Mouse (Mus musculus) heart, postnatal 25 days (tissue): ENCODE measurements around the gene Dixdc1. TPM values are rescaled to one million over a fixed set of nuclear protein-coding genes. Genes with fewer than 3 reads are reported as not detected.
"Not testable (repeated sequence)": the region's sequence is repeated elsewhere in the genome, so short reads cannot be mapped to it uniquely, and the experiment has no call there.

ENCODE experiments used
- DNase-seq: peaks from one replicate; pipeline ENCODE4 v3.0.0; 2022; ENCODE audit warnings: low spot score
- intact Hi-C: fragments of 180-260 bp; cut with DNase I; formaldehyde crosslinking; loops from one replicate; pipeline ENCODE4 v1.15.1; 2025
- total RNA-seq, 2 experiments: library from RNA; stranded (reverse); gene quantifications; 2 replicates each; pipeline ENCODE4 v1.2.3; 2021

Dixdc1 gene
- total RNA-seq, 2 experiments from 2014 or later, result 2.5 to 5.3 TPM

GRCm38 (mm10) chr9:50664826-50665225 is 74.5 kb downstream of the Dixdc1 start:
- intact Hi-C loops, result no loop called here
- DNase-seq, result no peak

GRCm38 (mm10) chr9:50660431-50660830 is 78.9 kb downstream of the Dixdc1 start:
- no peak for DNase-seq
- intact Hi-C loops, result no loop called here

GRCm38 (mm10) chr9:50659392-50660217 is 79.7 kb downstream of the Dixdc1 start, which contains the start of gene Dlat:
Gene Dlat (minus strand): TSS chr9:50659780.
- intact Hi-C loops, result loop anchor here (5.0 kb wide), 2 partner anchors 52 to 108 kb away; partner anchors contain the start of gene Fdxacb1

GRCm38 (mm10) chr9:50658941-50659388 is 80.4 kb downstream of the Dixdc1 start:
- intact Hi-C loops, result loop anchor here (5.0 kb wide), 2 partner anchors 52 to 108 kb away; partner anchors contain the start of gene Fdxacb1
- DNase-seq, result no peak

More at GRCm38 (mm10) chr9:50659392-50660217, 79.7 kb downstream of the Dixdc1 start, which contains the start of gene Dlat:
- peak; percentile 80 for DNase-seq

- DNase-seq, result no peak
- intact Hi-C loops, result loop anchor here (5.0 kb wide), 2 partner anchors 51 to 109 kb away; partner anchors contain the start of gene Fdxacb1
Measured at GRCm38 (mm10) chr9:50658391-50658790, 80.9 kb downstream of the Dixdc1 start.

- intact Hi-C loops, result no loop called here
- no peak for DNase-seq
Measured at GRCm38 (mm10) chr9:50650503-50650902, 88.8 kb downstream of the Dixdc1 start.

GRCm38 (mm10) chr9:50646826-50647370 is 92.4 kb downstream of the Dixdc1 start:
- DNase-seq, result no peak
- intact Hi-C loops, result no loop called here

- intact Hi-C loops, result no loop called here
- DNase-seq, result no peak
Measured at GRCm38 (mm10) chr9:50634270-50634669, 105.0 kb downstream of the Dixdc1 start.

- no peak for DNase-seq
- intact Hi-C loops, result no loop called here
Measured at GRCm38 (mm10) chr9:50633059-50633458, 106.3 kb downstream of the Dixdc1 start.

GRCm38 (mm10) chr9:50632016-50632688 is 107.2 kb downstream of the Dixdc1 start:
- intact Hi-C loops, result no loop called here
- no peak for DNase-seq

GRCm38 (mm10) chr9:50630903-50631302 is 108.4 kb downstream of the Dixdc1 start:
- DNase-seq, intact Hi-C loops: not testable (repeated sequence)

GRCm38 (mm10) chr9:50617794-50618330 is 121.5 kb downstream of the Dixdc1 start:
- intact Hi-C loops, result no loop called here
- no peak for DNase-seq

- intact Hi-C loops, result no loop called here
- DNase-seq, result peak; percentile 77
Measured at GRCm38 (mm10) chr9:50616766-50617603, 122.3 kb downstream of the Dixdc1 start, which contains the start of the genes Pih1d2 and Nkapd1. Gene Pih1d2 (plus strand): TSS chr9:50617321. Gene Nkapd1 (minus strand): TSS chr9:50617464.

GRCm38 (mm10) chr9:50616161-50616560 is 123.2 kb downstream of the Dixdc1 start:
- intact Hi-C loops, result no loop called here
- no peak for DNase-seq

Other genes with a start within 250 kb of the Dixdc1 start
- 1 to 10 TPM; 1.6 to 2.2 TPM for gene Plet1, start 245.0 kb downstream of the Dixdc1 start, total RNA-seq
- 10 to 100 TPM; 29.0 to 29.5 TPM for gene Pts, start 210.8 kb downstream of the Dixdc1 start, total RNA-seq
- gene Il18, start 184.7 kb downstream of the Dixdc1 start, total RNA-seq, result 1 to 10 TPM; 1.3 to 1.4 TPM
- under 1 TPM; 0.31 to 0.36 TPM for gene Bco2, start 184.3 kb downstream of the Dixdc1 start, total RNA-seq
- not detected for gene Tex12, start 178.2 kb downstream of the Dixdc1 start, total RNA-seq
- gene Sdhd, start 135.7 kb downstream of the Dixdc1 start, total RNA-seq, result 100 to 1,000 TPM; 709 to 741 TPM
- 100 to 1,000 TPM; 271 to 273 TPM for gene Timm8b, start 135.6 kb downstream of the Dixdc1 start, total RNA-seq
- under 1 TPM; 0.39 to 0.52 TPM for gene Pih1d2, start 122.2 kb downstream of the Dixdc1 start, total RNA-seq
- 10 to 100 TPM; 13.8 to 14.7 TPM for gene Nkapd1, start 122.1 kb downstream of the Dixdc1 start, total RNA-seq
- gene Dlat, start 79.7 kb downstream of the Dixdc1 start, total RNA-seq, result 100 to 1,000 TPM; 436 to 450 TPM
- gene 2310030G06Rik, start 7.0 kb upstream of the Dixdc1 start, total RNA-seq, result 1 to 10 TPM; 1.9 to 2.4 TPM
- 1,000 to 10,000 TPM; 2,218 to 2,599 TPM for gene Cryab, start 11.8 kb upstream of the Dixdc1 start, total RNA-seq
- gene Hspb2, start 12.8 kb upstream of the Dixdc1 start, total RNA-seq, result 100 to 1,000 TPM; 141 to 154 TPM
- gene Fdxacb1, start 28.7 kb upstream of the Dixdc1 start, total RNA-seq, result 1 to 10 TPM; 5.1 to 5.2 TPM
- gene Alg9, start 35.5 kb upstream of the Dixdc1 start, total RNA-seq, result 10 to 100 TPM in 1 of 2 experiments, 1 to 10 TPM in 1; 9.9 to 11.6 TPM
- 10 to 100 TPM in 1 of 2 experiments, 1 to 10 TPM in 1; 8.9 to 10.3 TPM for gene 1110032A03Rik, start 36.0 kb upstream of the Dixdc1 start, total RNA-seq
- gene Ppp2r1b, start 105.8 kb upstream of the Dixdc1 start, total RNA-seq, result 10 to 100 TPM; 10.2 to 10.5 TPM